ENCODE assay signal across 12 mouse cellular contexts in genomic region chr11:78125691-78126090, GRCm38 (mm10). TPM values are rescaled to one million over a fixed set of nuclear protein-coding genes. Genes with fewer than 3 reads are reported as not detected.
DNase-seq lines count a peak whose midpoint lies in the region; ATAC-seq and TF ChIP-seq lines count a peak whose summit lies in the region.
"Had no signal": no experiment of that assay in that cellular context is flagged by ENCODE, and none has a peak within 500 bp of the region (broad histone marks: within the 10 kb centered on the region; RNA-seq: fewer than 3 reads in every experiment).

No protein-coding gene starts in this region.

- no peak overlapping the region for H3K4me3 ChIP-seq in kidney, embryonic 14.5 days (ENCODE audit: low read length)
- H3K4me3 ChIP-seq in bone marrow, adult 2 months (replicated peaks; ENCODE audit: control insufficient read depth, low read depth, low read length): no peak overlapping the region
- H3K4me3 ChIP-seq in liver, embryonic 14.5 days (ENCODE audit: insufficient read depth in 1 of 2, low read depth in 2 of 2, low read length in 2 of 2): peak overlapping the region in 1 of 2 experiments; percentile 14; a peak in 1 of 4 replicates
- no peak overlapping the region for H3K4me3 ChIP-seq in midbrain, embryonic 11.5 days (ENCODE audit: low read depth, low read length)

- 0 out of 2 replicates have a peak overlapping the region, but pooled peaks have one; percentile 34 for H3K27ac ChIP-seq in kidney, embryonic 14.5 days (ENCODE audit: low read depth, low read length)
- H3K27ac ChIP-seq in bone marrow, adult 2 months (ENCODE audit: control insufficient read depth, insufficient read depth, low read depth, low read length, poor library complexity): peak overlapping the region; percentile 47; the same call in 1 of the 2 replicates
- H3K27ac ChIP-seq in liver, embryonic 14.5 days: peak overlapping the region; percentile 46
- H3K27ac ChIP-seq in midbrain, embryonic 11.5 days (ENCODE audit: low read depth, low read length): no peak overlapping the region

- TF ChIP-seq EP300 in liver, embryonic 14.5 days (IDR thresholded peaks at IDR 0.05; ENCODE audit: low read depth): no peak

- no peak for DNase-seq in kidney, postnatal 4 days
- DNase-seq in 416B (ENCODE audit: low read depth): peak; percentile 74
- DNase-seq in liver, embryonic 14.5 days (ENCODE audit: low read depth in 3 of 3, low spot score in 3 of 3): no peak
- no peak for DNase-seq in midbrain, embryonic 11.5 days (ENCODE audit: low spot score, missing footprints)
- DNase-seq in right cerebral cortex, postnatal 25 days: no peak
- DNase-seq: lung, adult 2 months; midbrain, embryonic 14.5 days; thymus, postnatal 36 days had no signal

- no peaks in the 10 kb centered on the region for H3K36me3 ChIP-seq in kidney, embryonic 14.5 days (ENCODE audit: control insufficient read depth, insufficient read depth, low read length)
- H3K36me3 ChIP-seq in liver, embryonic 14.5 days (replicated peaks; ENCODE audit: control insufficient read depth, insufficient read depth, low read depth): no peaks in the 10 kb centered on the region
- H3K36me3 ChIP-seq in midbrain, embryonic 11.5 days (ENCODE audit: control insufficient read depth, insufficient read depth, low read length): no peaks in the 10 kb centered on the region

- TF ChIP-seq CTCF in bone marrow, adult 2 months (IDR thresholded peaks at IDR 0.05; ENCODE audit: control insufficient read depth, insufficient read depth, low read length): no peak
- TF ChIP-seq CTCF in liver, embryonic 14.5 days (IDR thresholded peaks at IDR 0.05; ENCODE audit: low read depth): no peak

- H3K4me1 ChIP-seq in kidney, embryonic 14.5 days (ENCODE audit: control insufficient read depth, insufficient read depth, low read length): peaks cover 4% of the 10 kb centered on the region; the same call in 1 of the 2 replicates
- H3K4me1 ChIP-seq in bone marrow, adult 2 months (ENCODE audit: control insufficient read depth, insufficient read depth, low read length): peaks cover 5% of the 10 kb centered on the region; the same call in 1 of the 2 replicates
- H3K4me1 ChIP-seq in liver, embryonic 14.5 days (replicated peaks; ENCODE audit: control insufficient read depth in 2 of 2, insufficient read depth in 2 of 2, low read length in 1 of 2): peaks cover 20 to 34% of the 10 kb centered on the region in 2 experiments
- no peaks in the 10 kb centered on the region for H3K4me1 ChIP-seq in midbrain, embryonic 11.5 days (ENCODE audit: control insufficient read depth, insufficient read depth, low read length)

- no peak for ATAC-seq in kidney, embryonic 14.5 days (ENCODE audit: low FRiP score, low TSS enrichment)
- ATAC-seq in liver, embryonic 14.5 days (ENCODE audit: insufficient read depth): no peak
- ATAC-seq in midbrain, embryonic 11.5 days (ENCODE audit: low FRiP score): no peak
- no peak for ATAC-seq in frontal cortex, adult (ENCODE audit: low TSS enrichment)
- ATAC-seq: Patski had no signal

- no peak for TF ChIP-seq POLR2A in bone marrow, adult 2 months (IDR thresholded peaks at IDR 0.05; ENCODE audit: borderline replicate concordance, control insufficient read depth, low read depth, low read length)

- no peaks in the 10 kb centered on the region for H3K27me3 ChIP-seq in kidney, embryonic 14.5 days (ENCODE audit: control insufficient read depth, insufficient read depth, low read length)
- no peaks in the 10 kb centered on the region for H3K27me3 ChIP-seq in liver, embryonic 14.5 days (ENCODE audit: control insufficient read depth, insufficient read depth, low read length)
- no peaks in the 10 kb centered on the region for H3K27me3 ChIP-seq in midbrain, embryonic 11.5 days (ENCODE audit: control insufficient read depth, insufficient read depth, low read length)
- H3K27me3 ChIP-seq: Patski had no signal

- H3K4me2 ChIP-seq in kidney, embryonic 14.5 days (replicated peaks; ENCODE audit: low read depth, low read length): no peak overlapping the region
- peak overlapping the region; percentile 57 for H3K4me2 ChIP-seq in liver, embryonic 14.5 days (ENCODE audit: low read depth)
- no peak overlapping the region for H3K4me2 ChIP-seq in midbrain, embryonic 11.5 days

- H3K9ac ChIP-seq in kidney, embryonic 14.5 days (ENCODE audit: low read depth, low read length): no peak overlapping the region
- peak overlapping the region; percentile 35 for H3K9ac ChIP-seq in liver, embryonic 14.5 days (replicated peaks)
- H3K9ac ChIP-seq in midbrain, embryonic 11.5 days (ENCODE audit: low read length): no peak overlapping the region

- no peaks in the 10 kb centered on the region for H3K9me3 ChIP-seq in kidney, embryonic 14.5 days (ENCODE audit: control insufficient read depth, low read length)
- H3K9me3 ChIP-seq in liver, embryonic 14.5 days (ENCODE audit: control insufficient read depth, low read length): no peaks in the 10 kb centered on the region
- no peaks in the 10 kb centered on the region for H3K9me3 ChIP-seq in midbrain, embryonic 11.5 days (ENCODE audit: control insufficient read depth, low read length)

- 46% methylated on average over 6 of the region's 6 CpGs for WGBS in kidney, embryonic 14.5 days
- WGBS in bone marrow, adult 2 months: 6% methylated on average over 6 of the region's 6 CpGs
- 17% methylated on average over 6 of the region's 6 CpGs for WGBS in liver, embryonic 14.5 days (ENCODE audit: insufficient replicate concordance)
- WGBS in midbrain, embryonic 11.5 days: 86% methylated on average over 6 of the region's 6 CpGs

RNA-seq across cellular contexts. Expression of gene Fam222b, which starts 31.2 kb away (rescaled TPM):
- 15.3 and 16.9 TPM in 2 replicates for polyA plus RNA-seq in kidney, embryonic 14.5 days (2014; fragmentation: Nextera tagmentation; extraction: Ambion mirVana)
- polyA plus RNA-seq in bone marrow, adult 2 months (2011; ENCODE audit: insufficient read depth, insufficient read length, low replicate concordance, missing spikeins): 5.3 and 12.3 TPM in 2 replicates
- 2.5 and 3.1 TPM in 2 replicates for polyA plus RNA-seq in liver, embryonic 14.5 days (2012; rRNA removed)
- polyA plus RNA-seq in liver, embryonic 14.5 days (2014; fragmentation: Nextera tagmentation; extraction: Ambion mirVana): 3.8 and 4.1 TPM in 2 replicates
- 26.5 and 26.6 TPM in 2 replicates for polyA plus RNA-seq in midbrain, embryonic 11.5 days (2014; fragmentation: Nextera tagmentation; extraction: Ambion mirVana)

RNA-seq across cellular contexts. Expression of gene Traf4, which starts 39.7 kb away (rescaled TPM):
- polyA plus RNA-seq in kidney, embryonic 14.5 days (2014; fragmentation: Nextera tagmentation; extraction: Ambion mirVana): 68.2 and 111 TPM in 2 replicates
- 20.6 and 30.0 TPM in 2 replicates for polyA plus RNA-seq in bone marrow, adult 2 months (2011; ENCODE audit: insufficient read depth, insufficient read length, low replicate concordance, missing spikeins)
- 35.1 and 39.9 TPM in 2 replicates for polyA plus RNA-seq in liver, embryonic 14.5 days (2012; rRNA removed)
- 17.1 and 18.0 TPM in 2 replicates for polyA plus RNA-seq in liver, embryonic 14.5 days (2014; fragmentation: Nextera tagmentation; extraction: Ambion mirVana)
- 72.0 and 79.7 TPM in 2 replicates for polyA plus RNA-seq in midbrain, embryonic 11.5 days (2014; fragmentation: Nextera tagmentation; extraction: Ambion mirVana)

RNA-seq across cellular contexts. Expression of gene Eral1, which starts 45.5 kb away (rescaled TPM):
- polyA plus RNA-seq in kidney, embryonic 14.5 days (2014; fragmentation: Nextera tagmentation; extraction: Ambion mirVana): 35.2 and 40.1 TPM in 2 replicates
- 9.8 and 16.3 TPM in 2 replicates for polyA plus RNA-seq in bone marrow, adult 2 months (2011; ENCODE audit: insufficient read depth, insufficient read length, low replicate concordance, missing spikeins)
- polyA plus RNA-seq in liver, embryonic 14.5 days (2012; rRNA removed): 9.8 and 10.2 TPM in 2 replicates
- polyA plus RNA-seq in liver, embryonic 14.5 days (2014; fragmentation: Nextera tagmentation; extraction: Ambion mirVana): 14.9 and 16.6 TPM in 2 replicates
- 39.0 and 39.6 TPM in 2 replicates for polyA plus RNA-seq in midbrain, embryonic 11.5 days (2014; fragmentation: Nextera tagmentation; extraction: Ambion mirVana)

RNA-seq across cellular contexts. Expression of gene Nek8, which starts 50.8 kb away (rescaled TPM):
- 15.8 and 20.6 TPM in 2 replicates for polyA plus RNA-seq in kidney, embryonic 14.5 days (2014; fragmentation: Nextera tagmentation; extraction: Ambion mirVana)
- polyA plus RNA-seq in bone marrow, adult 2 months (2011; ENCODE audit: insufficient read depth, insufficient read length, low replicate concordance, missing spikeins): 10.4 and 17.8 TPM in 2 replicates
- 9.8 and 10.6 TPM in 2 replicates for polyA plus RNA-seq in liver, embryonic 14.5 days (2012; rRNA removed)
- 7.4 and 7.8 TPM in 2 replicates for polyA plus RNA-seq in liver, embryonic 14.5 days (2014; fragmentation: Nextera tagmentation; extraction: Ambion mirVana)
- 6.4 and 7.1 TPM in 2 replicates for polyA plus RNA-seq in midbrain, embryonic 11.5 days (2014; fragmentation: Nextera tagmentation; extraction: Ambion mirVana)

RNA-seq across cellular contexts. Expression of gene Tlcd1, which starts 50.8 kb away (rescaled TPM):
- 23.1 and 28.1 TPM in 2 replicates for polyA plus RNA-seq in kidney, embryonic 14.5 days (2014; fragmentation: Nextera tagmentation; extraction: Ambion mirVana)
- polyA plus RNA-seq in bone marrow, adult 2 months (2011; ENCODE audit: insufficient read depth, insufficient read length, low replicate concordance, missing spikeins): 48.0 and 66.6 TPM in 2 replicates
- 47.4 and 69.6 TPM in 2 replicates for polyA plus RNA-seq in liver, embryonic 14.5 days (2012; rRNA removed)
- polyA plus RNA-seq in liver, embryonic 14.5 days (2014; fragmentation: Nextera tagmentation; extraction: Ambion mirVana): 44.9 and 50.5 TPM in 2 replicates
- 7.9 and 8.5 TPM in 2 replicates for polyA plus RNA-seq in midbrain, embryonic 11.5 days (2014; fragmentation: Nextera tagmentation; extraction: Ambion mirVana)
